Comparison of ENCODE assay signal across 20 mouse cellular contexts in the genomic region with DNA sequence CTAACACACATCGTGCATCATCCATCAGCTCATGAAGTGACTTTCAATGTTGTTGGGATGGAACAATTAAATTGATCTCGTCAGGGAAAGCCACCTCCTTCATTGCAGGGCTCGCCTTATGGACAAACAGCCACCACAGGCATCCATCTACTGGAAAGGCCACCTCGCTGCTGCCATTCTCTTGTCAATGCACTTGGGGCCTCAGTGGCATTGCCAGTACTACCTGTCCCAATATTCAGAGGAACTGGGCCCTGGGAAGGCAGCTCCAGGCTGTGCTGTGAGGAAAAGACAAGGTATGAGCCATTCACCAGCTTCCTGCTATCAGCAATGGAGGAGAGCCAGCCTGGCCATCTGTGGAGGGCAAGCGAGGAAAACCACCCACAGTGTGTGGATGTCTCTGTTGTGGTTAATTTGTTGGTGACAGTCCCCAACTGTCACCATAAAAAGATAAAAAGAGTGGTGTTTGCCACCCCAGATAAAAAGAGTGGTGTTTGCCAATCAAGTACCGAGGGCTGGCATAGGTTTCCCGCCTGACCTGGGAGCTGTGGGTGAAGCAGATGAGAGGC.
DNase-seq lines count a peak whose midpoint lies in the region; ATAC-seq and TF ChIP-seq lines count a peak whose summit lies in the region.
"Had no signal": no experiment of that assay in that cellular context is flagged by ENCODE, and none has a peak within 500 bp of the region (broad histone marks: within the 10 kb centered on the region; RNA-seq: fewer than 3 reads in every experiment).

No protein-coding gene starts in this region.

- DNase-seq in cerebellum, postnatal 4 days (ENCODE audit: low spot score in 2 of 2) = no peak
- DNase-seq in liver, embryonic 11.5 days (ENCODE audit: low spot score) = peak; percentile 26
- DNase-seq in liver, postnatal 0 days = no peak
- peak; percentile 17 for DNase-seq in layer of hippocampus, adult 9-11 months
- DNase-seq in ovary, postnatal 14 days (ENCODE audit: low spot score) = no peak
- no peak for DNase-seq in gastrocnemius, postnatal 14 days
- DNase-seq: gastrocnemius, adult 2 months; heart, adult 18-20 months; midbrain, embryonic 14.5 days; thymus, adult 2 months had no signal

- no peak for TF ChIP-seq CTCF in liver, postnatal 0 days (IDR thresholded peaks at IDR 0.05; ENCODE audit: low read depth)

- no peak overlapping the region for H3K4me3 ChIP-seq in liver, embryonic 11.5 days (ENCODE audit: low read depth, low read length)
- H3K4me3 ChIP-seq in liver, postnatal 0 days (ENCODE audit: low read depth, low read length) = no peak overlapping the region
- H3K4me3 ChIP-seq in kidney, embryonic 15.5 days (replicated peaks) = no peak overlapping the region
- H3K4me3 ChIP-seq: erythroblast, embryonic 14.5 days; gastrocnemius, adult 2 months; limb, embryonic 10.5 days; liver, embryonic 12.5 days; lung, embryonic 15.5 days; stomach, embryonic 15.5 days had no signal

- H3K9me3 ChIP-seq in liver, embryonic 11.5 days (ENCODE audit: control insufficient read depth, low read length) = no peaks in the 10 kb centered on the region
- no peaks in the 10 kb centered on the region for H3K9me3 ChIP-seq in liver, postnatal 0 days (ENCODE audit: low read length)
- no peaks in the 10 kb centered on the region for H3K9me3 ChIP-seq in kidney, embryonic 15.5 days (replicated peaks)
- H3K9me3 ChIP-seq: limb, embryonic 10.5 days; liver, embryonic 12.5 days; lung, embryonic 15.5 days; stomach, embryonic 15.5 days had no signal

- no peak overlapping the region for H3K9ac ChIP-seq in liver, embryonic 11.5 days (ENCODE audit: low read depth, low read length)
- H3K9ac ChIP-seq in liver, postnatal 0 days (replicated peaks) = no peak overlapping the region
- no peak overlapping the region for H3K9ac ChIP-seq in kidney, embryonic 15.5 days
- H3K9ac ChIP-seq: liver, embryonic 12.5 days; lung, embryonic 15.5 days; stomach, embryonic 15.5 days had no signal

- H3K4me2 ChIP-seq in liver, embryonic 11.5 days = no peak overlapping the region
- no peak overlapping the region for H3K4me2 ChIP-seq in liver, postnatal 0 days (ENCODE audit: low read depth, low read length)
- H3K4me2 ChIP-seq in kidney, embryonic 15.5 days = no peak overlapping the region
- H3K4me2 ChIP-seq: liver, embryonic 12.5 days; lung, embryonic 15.5 days; stomach, embryonic 15.5 days had no signal

- H3K36me3 ChIP-seq in liver, embryonic 11.5 days (ENCODE audit: control insufficient read depth, insufficient read depth, low read length) = no peaks in the 10 kb centered on the region
- no peaks in the 10 kb centered on the region for H3K36me3 ChIP-seq in liver, postnatal 0 days (replicated peaks; ENCODE audit: insufficient read depth, low read length)
- no peaks in the 10 kb centered on the region for H3K36me3 ChIP-seq in kidney, embryonic 15.5 days
- H3K36me3 ChIP-seq: G1E; limb, embryonic 10.5 days; liver, embryonic 12.5 days; lung, embryonic 15.5 days; stomach, embryonic 15.5 days had no signal

- H3K4me1 ChIP-seq in liver, embryonic 11.5 days (replicated peaks; ENCODE audit: control insufficient read depth, insufficient read depth, low read length) = no peaks in the 10 kb centered on the region
- no peaks in the 10 kb centered on the region for H3K4me1 ChIP-seq in liver, postnatal 0 days (ENCODE audit: insufficient read depth)
- H3K4me1 ChIP-seq in kidney, embryonic 15.5 days = peaks cover 8% of the 10 kb centered on the region
- H3K4me1 ChIP-seq: liver, embryonic 12.5 days; lung, embryonic 15.5 days; stomach, embryonic 15.5 days had no signal

- peak; percentile 47; the same call in 1 of the 2 replicates for ATAC-seq in cerebellum, adult (ENCODE audit: insufficient number of reproducible peaks, low FRiP score, low TSS enrichment)
- no peak for ATAC-seq in liver, embryonic 11.5 days (replicated peaks; ENCODE audit: low FRiP score)
- no peak for ATAC-seq in liver, postnatal 0 days
- ATAC-seq in kidney, embryonic 15.5 days (replicated peaks; ENCODE audit: low FRiP score) = no peak
- ATAC-seq: CD4-positive, CD25-positive, alpha-beta regulatory T cell, adult 4 months; liver, embryonic 12.5 days had no signal

- 69% methylated on average over 7 of the region's 7 CpGs for WGBS in liver, embryonic 11.5 days
- 57% methylated on average over 7 of the region's 7 CpGs for whole genome bisulfite sequencing in liver, postnatal 0 days (ENCODE audit: insufficient replicate concordance)
- 83% methylated on average over 7 of the region's 7 CpGs for WGBS in kidney, embryonic 15.5 days

- intact Hi-C loops in gastrocnemius, postnatal 14 days (cut with DNase I; ENCODE audit: low total_unique reads) = no loop called here

- H3K27ac ChIP-seq in liver, embryonic 11.5 days (ENCODE audit: low read depth, low read length) = no peak overlapping the region
- no peak overlapping the region for H3K27ac ChIP-seq in liver, postnatal 0 days (ENCODE audit: low read depth)
- no peak overlapping the region for H3K27ac ChIP-seq in kidney, embryonic 15.5 days
- H3K27ac ChIP-seq: gastrocnemius, adult 2 months; liver, embryonic 12.5 days; lung, embryonic 15.5 days; macrophage; stomach, embryonic 15.5 days had no signal

- TF ChIP-seq EP300 in liver, postnatal 0 days (IDR thresholded peaks at IDR 0.05; ENCODE audit: low read depth) = no peak

- no peaks in the 10 kb centered on the region for H3K27me3 ChIP-seq in liver, embryonic 11.5 days (replicated peaks; ENCODE audit: control insufficient read depth, insufficient read depth, low read length)
- no peaks in the 10 kb centered on the region for H3K27me3 ChIP-seq in liver, postnatal 0 days (ENCODE audit: insufficient read depth, low read length)
- no peaks in the 10 kb centered on the region for H3K27me3 ChIP-seq in kidney, embryonic 15.5 days
- H3K27me3 ChIP-seq: liver, embryonic 12.5 days; lung, embryonic 15.5 days; stomach, embryonic 15.5 days had no signal

Comparison
In these comparisons a context has a peak if more than half of its experiments do, and no peak if none do; other contexts are left out.
1. DNase-seq: peak in liver, embryonic 11.5 days (single experiment) and layer of hippocampus, adult 9-11 months (single experiment); none in cerebellum, postnatal 4 days (0 of 2), liver, postnatal 0 days (single experiment), ovary, postnatal 14 days (single experiment) and gastrocnemius, postnatal 14 days (single experiment).